Mouse (Mus musculus) urinary bladder, postnatal 25 days (tissue): ENCODE measurements around the gene Mbd3l2.
A peak's percentile ranks its signal among the peaks of the same experiment; 100 is the strongest.
"Not testable (repeated sequence)": the region's sequence is repeated elsewhere in the genome, so short reads cannot be mapped to it uniquely, and the experiment has no call there.

Source experiments
- DNase-seq: peaks from one replicate; pipeline ENCODE4 v3.0.0; 2022; ENCODE audit warnings: low spot score

Gene Mbd3l2

DNA sequence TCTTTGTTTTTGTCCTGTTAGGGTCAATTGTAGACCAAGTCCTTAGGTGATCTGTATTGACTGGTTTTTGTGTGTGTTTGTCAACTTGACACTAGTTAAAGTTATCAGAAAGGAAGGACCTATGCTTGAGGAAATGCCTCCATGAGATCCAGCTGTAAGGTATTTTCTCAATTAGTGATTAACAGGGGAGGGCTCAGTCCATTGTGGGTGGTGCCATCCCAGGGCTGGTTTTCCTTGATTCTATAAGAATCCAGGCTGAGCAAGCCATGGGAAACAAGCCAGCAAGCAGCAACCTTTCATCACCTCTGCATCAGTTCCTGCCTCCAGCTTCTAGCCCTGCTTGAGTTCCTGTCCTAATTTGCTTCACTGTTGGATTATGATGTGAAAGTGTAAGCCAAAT is at the start of gene Mbd3l2:
TSS of gene Mbd3l2 (plus strand) at position 301 of the 400 bp plus-strand sequence.
- DNase-seq = no peak

DNA sequence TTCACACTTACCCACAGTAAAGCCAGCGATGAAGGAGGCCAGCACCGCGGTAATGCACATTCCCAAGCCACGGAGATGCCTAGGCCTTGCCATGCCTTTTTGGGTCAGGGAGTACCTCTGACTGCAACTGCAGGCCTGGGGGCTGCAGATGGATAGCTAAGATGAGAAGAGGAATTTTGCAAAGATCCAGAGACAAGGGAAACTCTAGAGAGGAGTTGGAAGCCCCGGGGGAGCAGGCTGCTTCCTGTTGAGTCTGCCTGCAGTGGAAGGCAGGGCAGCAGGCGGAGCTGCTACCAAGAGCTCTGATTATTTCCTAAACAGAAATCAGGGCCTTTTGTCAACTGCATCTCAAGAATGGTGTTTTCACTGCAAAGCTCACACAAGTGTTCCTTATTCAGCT is 44.7 kb upstream of the Mbd3l2 start:
- no peak for DNase-seq

DNA sequence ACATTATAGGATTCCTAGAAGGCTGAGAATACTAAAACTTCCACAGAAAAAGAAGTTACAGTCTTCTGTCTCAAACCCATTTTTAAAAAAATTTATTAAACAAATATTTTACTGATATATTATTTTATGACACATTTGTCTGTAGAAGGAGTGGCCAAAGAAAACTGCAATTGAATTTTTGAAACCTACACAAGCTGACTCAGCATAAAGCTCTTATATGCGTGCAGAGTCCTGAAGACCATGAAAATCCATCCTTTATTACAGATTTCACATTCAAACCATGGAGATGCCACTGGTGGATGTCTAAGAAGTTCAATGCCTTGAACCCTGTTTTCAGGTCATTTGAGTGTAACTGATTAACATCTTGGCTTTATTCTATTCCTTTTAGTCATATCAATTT is 30.8 kb upstream of the Mbd3l2 start:
- DNase-seq = no peak

DNA sequence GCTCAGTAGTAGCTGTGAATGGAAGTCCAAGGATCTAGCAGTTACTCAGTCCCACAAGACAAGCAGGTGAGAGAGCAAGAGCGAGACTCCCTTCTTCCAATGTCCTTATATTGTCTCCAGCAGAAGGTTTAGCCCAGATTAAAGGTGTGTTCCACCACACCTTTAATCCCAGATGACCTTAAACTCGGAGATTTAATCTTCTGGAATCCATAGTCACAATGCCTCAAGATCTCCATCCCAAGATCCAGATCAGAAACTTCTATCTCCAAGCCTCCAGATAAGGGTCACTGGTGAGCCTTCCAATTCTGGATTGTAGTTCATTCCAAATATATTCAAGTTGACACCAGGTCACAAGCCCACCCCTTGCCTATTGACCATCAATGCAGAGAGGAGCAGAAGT is 27.6 kb upstream of the Mbd3l2 start, which contains the start of gene Naalad2:
TSS of gene Naalad2 (minus strand) at position 101 of the 400 bp plus-strand sequence.
- DNase-seq = not testable (repeated sequence)

DNA sequence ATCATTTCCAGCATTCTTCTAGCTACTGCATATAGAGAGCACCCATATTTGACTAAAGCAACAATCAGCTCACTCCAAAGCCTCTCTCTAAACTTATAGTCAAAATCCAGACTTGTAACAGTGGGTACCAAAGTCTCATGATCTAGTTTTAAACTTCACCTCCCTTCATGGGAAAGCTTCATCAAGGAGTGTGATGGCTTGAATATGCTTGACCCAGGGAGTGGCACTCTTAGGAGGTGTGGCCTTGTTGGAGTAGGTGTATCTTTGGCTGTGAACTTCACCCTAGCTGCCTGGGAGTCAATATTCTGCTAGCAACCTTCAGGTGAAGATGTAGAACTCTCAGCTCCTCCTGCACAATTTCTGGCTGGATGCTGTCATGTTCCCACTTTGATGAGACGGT is 26.3 kb upstream of the Mbd3l2 start, which contains the start of gene Ubtfl1:
TSS of gene Ubtfl1 (plus strand) at position 301 of the 400 bp plus-strand sequence.
- no peak for DNase-seq

DNA sequence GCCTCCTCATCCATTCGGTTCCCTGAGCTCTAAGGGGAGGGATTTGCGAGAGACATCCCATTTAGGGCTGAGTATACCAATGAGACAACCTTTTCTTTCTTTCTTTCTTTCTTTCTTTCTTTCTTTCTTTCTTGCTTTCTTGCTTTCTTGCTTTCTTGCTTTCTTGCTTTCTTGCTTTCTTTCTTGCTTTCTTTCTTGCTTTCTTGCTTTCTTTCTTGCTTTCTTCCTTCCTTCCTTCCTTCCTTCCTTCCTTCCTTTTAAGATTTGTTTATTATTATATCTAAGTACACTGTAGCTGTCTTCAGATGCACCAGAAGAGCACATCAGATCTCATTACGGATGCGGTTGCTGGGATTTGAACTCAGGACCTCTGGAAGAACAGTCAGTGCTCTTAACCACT is 18.1 kb upstream of the Mbd3l2 start:
- not testable (repeated sequence) for DNase-seq

DNA sequence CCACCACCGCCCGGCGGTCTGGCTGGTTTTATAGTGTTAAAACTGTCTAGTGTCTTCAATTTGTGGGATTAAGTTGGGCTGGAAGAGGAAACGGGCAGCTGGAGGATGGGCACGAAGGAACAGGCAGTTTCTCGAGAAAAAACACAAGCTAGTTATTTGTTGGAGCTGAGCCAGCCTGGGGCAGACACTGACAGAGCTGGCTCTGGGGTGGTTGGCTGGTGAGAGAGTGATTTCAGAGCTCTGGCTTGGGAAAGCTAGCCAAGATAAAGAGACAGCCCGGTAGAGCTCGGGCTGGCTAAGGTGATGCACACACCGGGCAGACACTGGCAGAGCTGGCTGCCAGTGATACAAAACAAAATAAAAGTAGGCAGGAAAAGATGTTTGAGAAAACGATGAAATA is 1.2 kb downstream of the Mbd3l2 start:
- DNase-seq = no peak

DNA sequence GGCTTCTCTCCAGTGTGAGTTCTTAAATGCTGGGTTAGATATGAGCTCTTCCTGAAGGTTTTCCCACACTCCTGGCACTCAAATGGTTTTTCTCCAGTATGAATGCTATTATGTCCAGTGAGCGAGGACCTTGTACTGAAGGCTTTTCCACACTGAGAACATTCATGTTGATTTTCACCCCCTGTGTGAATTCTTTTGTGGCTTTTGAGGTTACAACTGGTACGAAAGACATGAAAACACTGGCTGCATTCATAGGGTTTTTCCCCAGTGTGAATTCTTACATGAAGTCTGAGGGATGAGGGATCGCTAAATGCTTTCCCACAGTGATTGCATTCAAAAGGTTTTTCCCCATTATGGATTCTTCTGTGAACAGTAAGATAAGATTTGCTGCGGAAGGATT is 26.1 kb downstream of the Mbd3l2 start:
- no peak for DNase-seq

DNA sequence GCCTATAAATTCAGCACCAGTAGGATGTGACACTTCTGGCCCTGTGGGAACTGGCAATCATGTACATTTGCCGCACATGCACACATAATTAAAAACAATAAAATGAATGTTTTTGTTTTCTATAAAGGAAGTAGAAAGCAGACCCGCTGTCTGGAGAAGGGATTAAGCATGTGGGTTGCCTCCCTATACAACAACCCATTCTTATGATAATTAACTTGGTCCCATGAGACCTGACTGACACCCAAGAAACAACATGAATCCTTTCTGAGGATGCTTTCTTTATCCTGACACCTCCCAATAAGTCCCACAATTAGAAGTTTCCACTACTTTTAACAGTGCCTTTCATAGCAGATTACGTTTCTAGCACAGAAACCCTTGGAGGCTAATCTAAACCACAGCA is 36.9 kb downstream of the Mbd3l2 start:
- no peak for DNase-seq

DNA sequence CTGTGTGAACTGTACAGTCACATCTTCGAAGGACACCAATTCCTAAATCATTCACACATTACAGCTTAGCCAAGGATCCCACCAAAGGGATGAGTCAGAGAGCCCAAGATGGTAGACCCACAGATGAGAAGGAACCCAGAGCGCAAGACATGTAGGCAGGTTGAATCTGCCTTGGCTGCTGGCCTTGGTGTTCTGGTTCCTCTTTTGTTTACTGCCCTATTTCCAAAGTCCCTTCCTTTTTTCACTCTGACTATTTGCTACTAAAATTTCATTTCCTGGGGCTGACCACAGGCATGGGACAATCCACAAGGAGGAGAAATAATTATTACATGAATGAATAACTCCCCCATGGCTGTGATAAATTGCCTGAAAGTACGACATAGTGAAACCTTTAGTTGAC is 37.6 kb downstream of the Mbd3l2 start:
- no peak for DNase-seq

DNA sequence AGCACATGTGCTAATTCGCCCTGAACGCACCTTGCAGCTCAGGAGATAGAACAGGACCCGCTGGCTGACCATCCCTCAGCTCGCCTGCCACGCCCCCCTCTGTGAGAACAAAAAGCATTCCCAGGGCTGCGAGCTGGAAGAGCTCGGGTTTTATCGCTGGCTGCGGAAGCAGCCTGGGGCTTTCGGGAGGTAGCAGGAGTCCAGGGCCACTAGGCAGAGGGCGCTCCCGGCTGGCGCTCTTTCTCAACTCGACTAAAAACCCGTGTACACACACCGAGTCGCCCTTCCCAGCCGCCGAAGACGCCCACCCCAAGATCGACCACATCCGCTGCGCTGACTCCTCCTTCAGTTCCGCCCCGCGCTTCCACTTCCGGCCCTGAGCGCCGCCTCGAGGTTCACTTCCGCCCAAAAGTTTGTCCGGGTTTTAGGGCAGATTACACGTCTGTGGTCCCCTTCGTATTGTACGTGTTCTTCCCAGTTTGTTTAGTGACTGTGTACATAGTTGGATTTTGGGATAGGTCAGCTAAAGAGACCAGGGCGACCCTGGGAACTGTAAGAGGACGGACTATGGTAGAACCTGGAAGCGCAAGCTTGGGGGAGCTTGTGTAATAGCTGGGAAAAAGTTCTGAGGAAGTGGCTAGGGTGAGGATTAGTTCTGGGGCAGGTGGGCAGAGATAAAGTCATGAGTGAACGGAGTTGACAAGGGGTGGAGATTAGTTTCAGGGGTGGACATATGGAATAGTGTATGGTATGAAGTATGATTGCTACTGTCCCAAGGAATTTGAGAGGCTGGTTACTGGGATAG is 43.1 kb downstream of the Mbd3l2 start:
- peak; percentile 63 for DNase-seq

DNA sequence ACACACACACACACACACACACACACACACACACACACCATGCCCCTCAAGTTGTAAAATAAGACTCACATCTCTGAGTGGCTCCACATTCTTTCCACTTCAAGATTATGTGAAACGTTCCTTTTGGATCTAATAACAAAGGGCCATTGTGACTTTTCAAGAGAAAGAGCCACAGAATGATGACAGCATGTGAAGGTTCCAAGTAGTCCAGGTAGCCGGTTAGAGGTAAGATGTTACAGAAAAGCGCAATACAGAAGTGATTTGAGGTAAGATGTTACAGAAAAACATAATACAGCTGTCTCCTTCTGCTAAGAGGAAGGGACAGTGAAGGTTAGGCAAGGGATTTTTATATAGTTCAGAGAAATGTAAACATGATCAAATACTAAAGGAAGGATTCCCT is 47.7 kb downstream of the Mbd3l2 start, which contains the start of the genes Zfp558 and Mbd3l1:
TSS of gene Zfp558 (minus strand) at position 101 of the 400 bp plus-strand sequence.
TSS of gene Mbd3l1 (plus strand) at position 192 of the 400 bp plus-strand sequence.
- no peak for DNase-seq
